Mouse (Mus musculus): Measurements from ENCODE around the gene Sbpl. TPM values are rescaled to one million over a fixed set of nuclear protein-coding genes. Genes with fewer than 3 reads are reported as not detected.
"Not testable (repeated sequence)": the region's sequence is repeated elsewhere in the genome, so short reads cannot be mapped to it uniquely, and the experiment has no call there.

The Sbpl gene
- total RNA-seq, 1 experiment from 2014 or later, result not detected

- ATAC-seq (ENCODE audit: extremely low read depth, insufficient number of reproducible peaks, low FRiP score, poor library complexity, severe bottlenecking), result peak; percentile 17; the same call in 1 of the 2 replicates
Measured at GRCm38 (mm10) chr17:23966658-23967401, 11.8 kb upstream of the Sbpl start.

- ATAC-seq (ENCODE audit: extremely low read depth, insufficient number of reproducible peaks, low FRiP score, poor library complexity, severe bottlenecking), result no peak
Measured at GRCm38 (mm10) chr17:23965805-23966425, 10.8 kb upstream of the Sbpl start.

GRCm38 (mm10) chr17:23961573-23962122, 6.6 kb upstream of the Sbpl start:
- ATAC-seq (ENCODE audit: extremely low read depth, insufficient number of reproducible peaks, low FRiP score, poor library complexity, severe bottlenecking), result no peak

GRCm38 (mm10) chr17:23960084-23960738, 5.1 kb upstream of the Sbpl start:
- ATAC-seq (ENCODE audit: extremely low read depth, insufficient number of reproducible peaks, low FRiP score, poor library complexity, severe bottlenecking), result peak; percentile 64

GRCm38 (mm10) chr17:23950828-23951227, 4.2 kb downstream of the Sbpl start:
- not testable (repeated sequence) for ATAC-seq (ENCODE audit: extremely low read depth, insufficient number of reproducible peaks, low FRiP score, poor library complexity, severe bottlenecking)

- no peak for ATAC-seq (ENCODE audit: extremely low read depth, insufficient number of reproducible peaks, low FRiP score, poor library complexity, severe bottlenecking)
Measured at GRCm38 (mm10) chr17:23949068-23949467, 6.0 kb downstream of the Sbpl start.

- not testable (repeated sequence) for ATAC-seq (ENCODE audit: extremely low read depth, insufficient number of reproducible peaks, low FRiP score, poor library complexity, severe bottlenecking)
Measured at GRCm38 (mm10) chr17:23947486-23947885, 7.6 kb downstream of the Sbpl start.

- ATAC-seq (ENCODE audit: extremely low read depth, insufficient number of reproducible peaks, low FRiP score, poor library complexity, severe bottlenecking), result no peak
Measured at GRCm38 (mm10) chr17:23941372-23941771, 13.7 kb downstream of the Sbpl start, which contains the start of gene Sbp. Gene Sbp, plus strand, starts transcription at chr17:23941672.

- no peak for ATAC-seq (ENCODE audit: extremely low read depth, insufficient number of reproducible peaks, low FRiP score, poor library complexity, severe bottlenecking)
Measured at GRCm38 (mm10) chr17:23931157-23931556, 23.9 kb downstream of the Sbpl start.

- ATAC-seq (ENCODE audit: extremely low read depth, insufficient number of reproducible peaks, low FRiP score, poor library complexity, severe bottlenecking), result no peak
Measured at GRCm38 (mm10) chr17:23925090-23925493, 30.0 kb downstream of the Sbpl start.

- peak; percentile 84 for ATAC-seq (ENCODE audit: extremely low read depth, insufficient number of reproducible peaks, low FRiP score, poor library complexity, severe bottlenecking)
Measured at GRCm38 (mm10) chr17:23924531-23925007, 30.5 kb downstream of the Sbpl start.

GRCm38 (mm10) chr17:23917158-23917557, 37.9 kb downstream of the Sbpl start, which contains the start of gene Dcpp3:
Gene Dcpp3, plus strand, starts transcription at chr17:23917458.
- ATAC-seq (ENCODE audit: extremely low read depth, insufficient number of reproducible peaks, low FRiP score, poor library complexity, severe bottlenecking), result not testable (repeated sequence)

Other genes with a start within 250 kb of the Sbpl start
- not detected in 2 replicates for gene 1520401A03Rik, start 232.5 kb downstream of the Sbpl start, total RNA-seq (2017)
- gene Pkmyt1, start 228.9 kb downstream of the Sbpl start, total RNA-seq (2017), result 6.5 and 8.0 TPM in 2 replicates
- gene Paqr4, start 214.4 kb downstream of the Sbpl start, total RNA-seq (2017), result 0.70 TPM in 1 of 2 replicates, not detected in the other
- gene Kremen2, start 209.4 kb downstream of the Sbpl start, total RNA-seq (2017), result 0.23 TPM in 1 of 2 replicates, not detected in the other
- gene Flywch1, start 183.7 kb downstream of the Sbpl start, total RNA-seq (2017), result 16.8 and 18.3 TPM in 2 replicates
- not detected in 2 replicates for gene Flywch2, start 169.2 kb downstream of the Sbpl start, total RNA-seq (2017)
- gene Srrm2, start 164.7 kb downstream of the Sbpl start, total RNA-seq (2017), result 281 and 303 TPM in 2 replicates
- 93.3 and 94.9 TPM in 2 replicates for gene Elob, start 126.1 kb downstream of the Sbpl start, total RNA-seq (2017)
- gene Prss33, start 119.2 kb downstream of the Sbpl start, total RNA-seq (2017), result not detected in 2 replicates
- gene Prss32, start 111.4 kb downstream of the Sbpl start, total RNA-seq (2017), result 0.37 and 0.93 TPM in 2 replicates
- not detected in 2 replicates for gene Prss41, start 111.1 kb downstream of the Sbpl start, total RNA-seq (2017)
- gene Prss21, start 87.2 kb downstream of the Sbpl start, total RNA-seq (2017), result not detected in 2 replicates
- gene Dcpp1, start 74.4 kb downstream of the Sbpl start, total RNA-seq (2017), result not detected in 2 replicates
- gene Dcpp2, start 74.4 kb downstream of the Sbpl start, total RNA-seq (2017), result not detected in 2 replicates
- not detected in 2 replicates for gene Dcpp3, start 37.8 kb downstream of the Sbpl start, total RNA-seq (2017)
- gene Sbp, start 13.6 kb downstream of the Sbpl start, total RNA-seq (2017), result not detected in 2 replicates
- gene Prss30, start 25.3 kb upstream of the Sbpl start, total RNA-seq (2017), result not detected in 2 replicates
- 3.2 and 3.7 TPM in 2 replicates for gene Prss22, start 42.8 kb upstream of the Sbpl start, total RNA-seq (2017)
- 3.7 and 4.9 TPM in 2 replicates for gene Prss27, start 82.9 kb upstream of the Sbpl start, total RNA-seq (2017)
- gene Kctd5, start 118.2 kb upstream of the Sbpl start, total RNA-seq (2017), result 16.0 and 18.2 TPM in 2 replicates
- 57.5 and 63.3 TPM in 2 replicates for gene Pdpk1, start 195.7 kb upstream of the Sbpl start, total RNA-seq (2017)
- 45.5 and 49.4 TPM in 2 replicates for gene Amdhd2, start 208.5 kb upstream of the Sbpl start, total RNA-seq (2017)
- 98.2 and 104 TPM in 2 replicates for gene Atp6v0c, start 214.4 kb upstream of the Sbpl start, total RNA-seq (2017)

Data from neutrophil, adult 5-6 weeks (primary cell).